Mouse (Mus musculus): Measurements from ENCODE around the gene Klk7.

Gene Klk7

DNA sequence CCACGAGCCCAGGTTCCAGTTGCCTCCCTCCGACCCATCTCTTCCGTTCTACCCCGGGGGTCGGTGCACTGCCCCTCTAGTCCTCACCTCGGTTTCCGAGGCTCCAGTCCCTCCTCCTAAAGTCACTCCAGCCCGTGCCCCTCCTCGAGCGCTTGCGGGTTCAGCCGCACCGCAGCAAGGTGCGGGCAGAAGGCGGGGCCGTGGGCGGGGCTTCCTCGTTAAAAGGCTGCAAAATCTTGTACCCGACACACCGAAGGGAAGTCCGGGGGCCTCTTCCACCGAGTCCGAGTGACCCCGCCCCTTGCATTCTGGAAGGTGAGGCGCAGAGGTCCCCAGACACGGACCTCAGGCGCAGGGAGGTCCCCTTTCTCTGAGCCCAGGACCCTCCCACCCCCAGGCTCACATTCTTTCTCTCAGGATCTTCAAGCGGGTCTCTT is 13.7 kb upstream of the Klk7 start, which contains the start of gene Klk8:
Gene Klk8 (plus strand): TSS at position 245 of the 437 bp plus-strand sequence.
- no peak for DNase-seq (ENCODE audit: low spot score)

DNA sequence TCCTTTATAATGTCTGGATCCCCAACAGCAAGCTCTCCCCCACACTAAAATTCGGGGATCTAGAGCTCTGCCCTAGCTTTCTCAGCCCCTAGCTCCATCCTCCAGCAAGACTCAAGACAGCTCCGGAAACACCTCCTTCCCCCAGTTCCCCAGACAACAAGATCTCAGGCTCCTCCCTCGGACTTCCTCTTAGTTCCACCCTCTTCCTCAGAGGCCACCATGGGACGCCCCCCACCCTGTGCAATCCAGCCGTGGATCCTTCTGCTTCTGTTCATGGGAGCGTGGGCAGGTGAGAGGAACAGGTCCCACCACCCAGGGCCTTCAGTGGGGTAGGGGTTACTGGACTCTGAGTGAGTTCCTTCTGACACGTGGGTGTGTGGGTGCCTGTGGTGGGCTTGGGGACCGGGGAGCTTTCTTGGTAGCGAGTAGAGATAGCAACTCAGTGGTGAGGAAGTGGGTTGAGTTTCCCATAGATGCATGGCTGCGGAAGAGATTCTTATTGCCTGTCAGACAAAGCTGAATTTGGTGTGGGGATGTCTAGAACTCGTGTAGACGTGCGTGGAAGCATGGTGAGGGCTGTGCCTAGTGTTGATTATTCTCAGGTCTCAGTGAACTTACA is 13.1 kb upstream of the Klk7 start:
- no peak for DNase-seq (ENCODE audit: low spot score)

DNA sequence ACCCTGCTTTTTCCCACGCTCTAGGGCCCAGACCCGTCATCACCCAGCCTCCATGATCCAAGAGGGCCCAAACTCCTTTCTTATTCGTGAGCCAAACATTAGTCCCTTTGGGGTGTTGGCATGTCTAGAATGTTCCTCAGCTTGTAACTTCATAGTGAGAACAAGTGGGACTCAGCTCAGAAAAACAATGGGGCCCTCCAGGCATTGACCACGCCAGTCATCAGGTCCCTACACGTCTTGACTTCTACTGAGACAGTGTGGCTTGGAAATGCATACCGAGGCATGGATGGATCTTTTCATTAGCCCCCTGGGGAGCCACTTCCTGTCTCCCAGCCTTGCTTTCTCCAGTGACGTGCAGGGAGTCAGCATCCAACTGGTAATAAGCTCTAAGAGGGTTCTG is 11.2 kb upstream of the Klk7 start:
- no peak for DNase-seq (ENCODE audit: low spot score)

DNA sequence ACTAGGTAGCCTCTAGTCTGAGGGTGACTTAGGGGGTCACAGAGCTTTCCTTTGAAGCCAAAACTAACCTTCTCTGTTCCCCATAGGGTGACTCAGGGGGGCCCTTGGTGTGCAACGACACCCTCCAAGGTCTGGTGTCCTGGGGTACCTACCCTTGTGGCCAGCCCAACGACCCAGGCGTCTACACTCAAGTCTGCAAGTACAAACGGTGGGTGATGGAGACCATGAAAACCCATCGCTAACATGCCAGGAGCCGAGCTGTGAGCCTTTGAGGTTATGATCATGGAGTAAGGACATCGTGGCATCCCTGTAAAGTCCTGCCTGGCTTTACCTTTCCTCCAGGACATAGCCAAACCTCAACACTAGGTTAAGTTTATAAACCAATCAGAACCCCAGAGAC is 4.1 kb downstream of the Klk7 start:
- DNase-seq (ENCODE audit: low spot score) = no peak

DNA sequence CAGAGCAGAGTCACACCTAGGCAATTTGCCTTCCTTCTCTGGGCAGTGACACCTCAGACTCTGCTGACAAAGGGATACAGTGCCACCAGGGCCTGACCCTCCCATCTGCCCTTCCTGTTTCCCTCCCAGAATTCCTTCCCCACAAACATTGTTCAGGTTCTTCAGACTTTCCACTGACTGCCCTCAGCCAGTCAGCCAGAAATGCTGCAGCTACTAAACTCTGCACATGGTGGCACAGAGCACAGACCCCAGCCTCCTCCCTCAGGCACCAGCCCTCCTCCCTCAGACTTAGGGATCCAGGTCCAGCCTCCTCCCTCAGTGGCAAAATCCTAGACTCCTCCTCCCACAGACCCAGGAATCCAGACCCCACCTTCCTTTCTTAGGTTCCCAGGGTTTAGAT is 5.7 kb downstream of the Klk7 start:
- no peak for DNase-seq (ENCODE audit: low spot score)

DNA sequence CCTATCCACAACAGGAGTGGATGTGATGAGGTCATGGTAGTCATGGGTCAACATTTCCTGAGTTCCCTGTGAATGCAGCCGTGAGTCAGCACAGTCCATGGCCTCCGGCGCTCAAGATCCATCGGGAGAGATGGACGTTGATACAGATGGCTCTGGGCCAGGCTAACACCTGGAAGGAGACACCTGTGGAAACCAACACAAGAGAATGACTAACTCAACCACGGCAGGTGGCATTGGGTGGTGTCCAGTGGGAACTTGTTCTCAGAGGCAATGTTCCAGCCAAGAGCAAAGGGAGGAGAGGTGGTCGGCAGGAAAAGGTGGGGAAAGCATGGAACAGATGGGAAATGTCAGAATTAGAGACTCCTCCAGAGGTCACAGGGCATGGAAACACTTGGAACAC is 10.5 kb downstream of the Klk7 start:
- DNase-seq (ENCODE audit: low spot score) = no peak

DNA sequence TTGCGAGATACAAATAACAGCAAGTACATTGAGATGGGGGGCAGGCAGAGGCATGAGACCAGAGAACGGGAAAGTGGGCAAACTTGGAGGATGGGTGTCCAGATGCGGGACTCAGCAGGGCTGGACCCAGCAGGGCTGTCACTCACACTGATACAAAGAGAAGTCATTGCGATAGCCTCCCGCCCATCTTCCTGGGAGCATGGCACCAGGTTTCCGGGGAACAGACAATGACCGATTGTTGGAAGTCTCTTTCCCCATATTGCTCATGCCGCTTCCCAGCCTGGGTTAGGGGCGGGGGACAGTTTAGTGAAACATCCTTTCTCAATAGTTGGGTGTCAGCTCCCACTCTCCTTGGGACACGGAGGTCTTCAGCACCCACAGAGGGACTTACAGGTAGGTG is 13.1 kb downstream of the Klk7 start, which contains the start of gene Klk6:
Gene Klk6 (plus strand): TSS at position 301 of the 400 bp plus-strand sequence.
- no peak for DNase-seq (ENCODE audit: low spot score)

DNA sequence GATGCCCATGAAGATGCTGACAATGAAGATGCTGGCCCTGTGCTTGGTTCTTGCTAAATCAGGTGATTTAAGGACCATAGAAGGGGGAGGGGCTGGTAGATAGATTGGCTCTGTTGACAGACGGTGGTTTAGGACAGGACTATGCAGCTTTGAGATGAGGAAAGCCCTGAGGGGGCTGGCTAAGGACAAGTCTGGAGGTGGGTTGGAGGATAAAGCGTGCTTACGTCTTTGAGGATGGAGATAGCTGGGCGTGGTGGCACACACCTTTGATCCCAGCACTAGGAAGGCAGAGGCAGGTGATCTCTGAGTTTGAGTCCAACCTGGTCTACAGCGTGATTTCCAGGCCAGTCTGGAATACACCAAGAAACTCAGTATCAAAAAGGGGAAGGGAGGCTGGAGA is 15.0 kb downstream of the Klk7 start:
- DNase-seq (ENCODE audit: low spot score) = no peak

DNA sequence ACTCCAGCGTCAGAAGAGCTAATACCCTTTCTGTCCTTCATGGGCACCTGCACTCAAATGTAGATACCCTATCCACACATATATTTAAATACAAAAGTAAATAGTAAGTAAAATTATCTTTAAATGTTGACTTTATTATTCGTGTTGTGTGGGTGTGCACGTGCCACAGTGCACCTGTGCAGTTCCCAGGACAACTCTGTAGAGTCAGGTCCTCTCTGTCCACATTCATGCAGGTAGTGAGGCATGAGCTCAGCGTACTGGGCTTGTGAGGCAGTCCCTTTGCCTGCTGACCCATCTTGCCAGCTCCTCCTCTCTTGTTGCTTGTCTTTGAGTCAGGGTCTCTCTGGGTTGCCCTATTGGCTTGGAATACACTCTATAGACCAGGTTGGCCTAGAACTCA is 16.6 kb downstream of the Klk7 start:
- no peak for DNase-seq (ENCODE audit: low spot score)

DNA sequence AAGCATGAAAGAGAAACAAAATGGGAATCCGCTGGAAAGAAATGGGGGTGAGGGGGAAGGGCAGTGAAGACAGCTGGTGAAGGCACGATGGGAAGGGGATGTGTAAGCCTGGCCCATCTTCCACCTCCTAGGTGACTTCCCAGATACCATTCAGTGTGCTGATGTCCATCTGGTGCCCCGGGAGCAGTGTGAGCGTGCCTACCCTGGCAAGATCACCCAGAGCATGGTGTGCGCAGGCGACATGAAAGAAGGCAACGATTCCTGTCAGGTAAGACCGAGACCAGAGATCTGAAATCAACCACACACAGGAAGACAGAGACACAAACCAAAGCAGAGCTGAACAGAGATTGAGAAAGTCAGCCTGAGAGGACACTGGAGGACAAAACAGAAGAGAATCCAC is 17.9 kb downstream of the Klk7 start:
- no peak for DNase-seq (ENCODE audit: low spot score)

DNA sequence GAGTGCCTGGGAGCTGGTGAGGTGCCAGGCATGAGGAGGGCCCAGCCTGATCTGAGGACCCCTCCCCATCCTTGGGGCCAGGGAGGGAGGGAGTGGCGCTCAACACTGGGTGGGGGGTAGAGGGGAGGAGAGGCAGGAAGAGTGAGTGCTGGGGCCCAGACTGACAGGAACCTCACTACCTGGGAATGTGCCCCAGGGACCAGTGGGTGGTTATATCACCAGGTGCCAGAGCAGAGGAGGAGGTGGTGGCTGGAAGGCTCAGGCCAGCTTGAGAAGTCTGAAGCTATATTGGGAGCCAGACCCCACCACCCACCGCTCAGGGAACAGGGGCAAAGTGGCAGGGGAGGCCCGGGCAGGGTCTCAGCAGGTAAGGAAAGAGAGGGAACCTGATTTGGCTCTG is 30.6 kb downstream of the Klk7 start, which contains the start of gene Klk5:
Gene Klk5 (plus strand): TSS at position 271 of the 400 bp plus-strand sequence.
- no peak for DNase-seq (ENCODE audit: low spot score)

DNA sequence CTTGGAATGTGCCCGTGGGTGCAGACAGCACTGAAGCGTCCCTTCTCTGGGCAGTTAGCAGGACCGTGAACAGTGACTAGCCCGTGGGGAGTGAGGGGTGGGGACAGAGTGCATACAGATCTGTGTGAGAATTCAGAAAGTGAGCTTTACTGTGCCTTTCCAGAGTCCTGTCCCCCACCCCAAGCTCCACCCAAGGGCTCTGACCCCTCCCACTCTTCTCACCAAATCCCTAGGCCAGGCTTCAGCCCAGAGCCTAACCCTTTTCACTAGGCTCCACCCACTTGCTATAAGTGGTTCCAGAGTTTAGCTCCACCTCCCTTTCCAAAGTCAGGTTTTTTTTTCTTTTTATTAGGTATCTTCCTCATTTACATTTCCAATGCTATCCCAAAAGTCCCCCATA is 32.7 kb downstream of the Klk7 start:
- DNase-seq (ENCODE audit: low spot score) = no peak

DNA sequence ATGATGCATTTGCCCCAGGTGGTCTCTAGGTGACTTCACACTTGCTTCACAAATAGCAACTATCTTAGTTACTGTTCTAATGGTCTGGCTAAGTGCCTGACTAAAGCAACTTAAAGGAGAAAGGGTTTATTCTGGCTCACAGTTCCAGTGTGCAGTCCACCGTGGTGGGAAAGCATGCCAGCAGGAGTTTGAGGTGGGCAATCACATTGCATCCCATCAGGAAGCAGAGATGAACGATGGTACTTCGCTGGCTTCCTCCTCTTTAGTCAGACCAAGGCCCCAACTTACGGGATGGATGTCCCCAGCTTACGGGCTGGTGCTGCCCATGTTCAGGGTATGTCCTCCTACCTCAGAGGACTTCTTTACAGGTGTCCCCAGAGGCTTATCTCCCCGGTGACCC is 40.5 kb downstream of the Klk7 start:
- no peak for DNase-seq (ENCODE audit: low spot score)

DNA sequence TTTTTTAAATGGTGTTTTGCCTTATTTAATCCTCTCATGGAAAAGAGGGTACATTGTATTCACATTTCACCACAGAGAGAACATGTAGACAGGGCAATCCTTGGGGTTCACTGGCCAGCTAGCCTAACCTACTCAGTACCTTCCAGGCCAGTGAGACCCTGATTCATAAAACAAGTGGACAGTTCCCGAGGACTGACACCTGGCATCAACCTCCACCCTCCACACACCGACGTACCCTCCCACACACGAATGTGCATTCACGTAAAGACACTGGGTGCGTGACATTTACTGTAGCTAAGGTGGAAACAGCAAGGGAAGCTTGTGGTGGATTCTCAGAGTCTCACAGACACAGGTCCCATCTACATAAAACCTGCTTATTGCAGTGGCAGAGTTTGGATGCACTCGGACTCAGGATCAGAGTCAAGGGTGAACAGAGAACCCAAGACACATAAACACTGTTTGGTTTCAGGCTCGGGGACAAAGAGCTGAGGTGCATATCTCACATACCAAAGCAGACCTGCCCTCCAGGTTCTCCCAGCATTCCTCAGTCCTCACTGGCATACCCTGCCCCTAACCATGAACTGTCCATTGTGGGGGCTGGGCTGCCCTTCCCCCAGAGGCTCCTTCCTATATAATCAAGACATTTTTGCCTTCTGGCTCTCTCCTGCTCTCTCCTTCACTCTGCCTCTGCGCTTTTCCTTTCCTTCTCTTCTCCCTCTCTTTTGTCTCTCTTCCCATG is 43.7 kb downstream of the Klk7 start:
- DNase-seq (ENCODE audit: low spot score) = no peak

DNA sequence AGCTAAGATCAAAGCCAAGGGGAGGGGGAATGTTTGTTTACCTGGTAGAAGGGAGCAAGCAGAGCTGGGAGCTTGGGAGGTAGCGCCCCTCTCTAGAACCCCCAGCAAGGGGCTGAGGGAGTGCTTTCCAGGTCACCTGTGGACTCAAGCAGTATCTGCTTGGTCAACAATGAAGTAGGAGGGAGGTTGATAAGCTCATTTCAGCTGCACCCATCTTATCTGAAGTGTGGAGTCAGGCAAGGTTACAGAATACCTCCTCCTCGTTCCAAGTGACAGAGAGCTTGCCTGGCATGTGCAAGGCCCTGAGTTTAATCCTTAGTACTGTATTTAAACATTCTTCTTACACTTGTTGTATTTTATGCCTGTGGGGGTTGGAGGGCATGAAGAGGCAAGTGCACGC is 44.6 kb downstream of the Klk7 start:
- no peak for DNase-seq (ENCODE audit: low spot score)

DNA sequence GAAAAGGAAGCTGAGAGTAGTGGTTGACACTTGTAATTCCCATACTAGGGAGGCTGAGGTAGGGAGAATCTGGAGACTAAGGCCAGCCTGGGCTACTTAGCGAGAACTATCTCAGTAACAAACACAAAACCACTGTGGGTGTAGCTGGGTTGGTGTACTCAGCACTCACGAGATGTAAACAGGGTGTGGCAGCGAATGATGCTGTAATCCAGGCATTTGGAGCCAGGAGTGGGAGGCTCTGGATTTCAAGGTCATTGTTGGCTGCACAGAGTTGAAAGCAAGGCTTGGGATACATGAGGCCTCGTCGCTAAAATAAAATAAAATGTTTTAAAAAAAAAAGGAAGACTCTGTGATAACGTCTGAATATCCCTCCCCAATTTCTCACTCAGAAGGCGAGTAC is 45.2 kb downstream of the Klk7 start:
- no peak for DNase-seq (ENCODE audit: low spot score)

DNA sequence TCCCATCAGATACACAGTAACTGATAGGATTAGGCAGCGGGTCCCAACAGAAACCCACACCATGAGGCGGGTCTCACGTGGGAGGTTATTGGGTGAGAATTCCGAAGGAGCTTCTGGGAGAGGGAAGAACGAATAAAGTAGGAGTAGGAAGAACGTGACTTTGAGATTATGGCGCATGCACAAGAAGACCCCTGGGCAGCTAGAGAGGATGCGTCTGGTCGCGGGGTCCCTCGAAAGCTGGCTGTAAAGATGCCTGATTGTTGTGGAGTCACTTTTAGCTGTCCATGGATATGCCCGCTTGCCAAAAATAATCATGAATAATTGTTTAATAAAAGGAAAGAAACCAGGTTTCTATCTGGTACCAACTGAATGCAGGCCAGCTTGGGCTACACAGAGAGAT is 46.4 kb downstream of the Klk7 start:
- no peak for DNase-seq (ENCODE audit: low spot score)

DNA sequence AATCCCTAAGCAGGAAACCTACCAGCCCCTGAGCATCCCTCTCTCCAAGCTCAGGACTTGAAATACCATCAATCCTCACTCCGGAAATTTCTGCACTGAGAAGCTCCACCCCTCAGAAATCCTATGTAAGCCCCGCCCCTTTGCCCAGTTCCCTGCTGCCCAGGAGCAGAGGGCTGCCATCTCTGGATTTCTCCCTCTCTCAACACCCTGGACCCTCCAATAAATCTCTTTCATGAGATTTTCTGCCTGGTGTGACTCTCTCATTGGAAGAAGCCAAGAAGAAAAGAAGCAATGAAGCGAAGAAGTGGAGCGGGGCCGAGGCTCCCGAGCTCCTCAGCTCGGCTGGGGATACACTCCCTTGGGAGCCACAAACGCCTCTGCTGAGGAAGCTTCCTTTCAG is 49.3 kb downstream of the Klk7 start:
- DNase-seq (ENCODE audit: low spot score) = no peak

Measured in adipocyte (in vitro differentiated cells).